Mouse (Mus musculus) gonadal fat pad, adult 2 months (tissue): ENCODE measurements around the gene Eif4e2. TPM values are rescaled to one million over a fixed set of nuclear protein-coding genes. Genes with fewer than 3 reads are reported as not detected.

ENCODE experiments used
- DNase-seq: peaks from one replicate; pipeline ENCODE4 v3.0.0-alpha.2; 2012; ENCODE audit warnings: low read depth
- polyA plus RNA-seq: library from polyadenylated mRNA; depleted of rRNA; stranded (reverse); fragments of >200 nt; gene quantifications from 2 replicates; pipeline ENCODE4 v1.2.3, GENCODE M21; 2012; rRNA removed

The Eif4e2 gene
- polyA plus RNA-seq: 34.9 and 41.5 TPM in 2 replicates

DNA sequence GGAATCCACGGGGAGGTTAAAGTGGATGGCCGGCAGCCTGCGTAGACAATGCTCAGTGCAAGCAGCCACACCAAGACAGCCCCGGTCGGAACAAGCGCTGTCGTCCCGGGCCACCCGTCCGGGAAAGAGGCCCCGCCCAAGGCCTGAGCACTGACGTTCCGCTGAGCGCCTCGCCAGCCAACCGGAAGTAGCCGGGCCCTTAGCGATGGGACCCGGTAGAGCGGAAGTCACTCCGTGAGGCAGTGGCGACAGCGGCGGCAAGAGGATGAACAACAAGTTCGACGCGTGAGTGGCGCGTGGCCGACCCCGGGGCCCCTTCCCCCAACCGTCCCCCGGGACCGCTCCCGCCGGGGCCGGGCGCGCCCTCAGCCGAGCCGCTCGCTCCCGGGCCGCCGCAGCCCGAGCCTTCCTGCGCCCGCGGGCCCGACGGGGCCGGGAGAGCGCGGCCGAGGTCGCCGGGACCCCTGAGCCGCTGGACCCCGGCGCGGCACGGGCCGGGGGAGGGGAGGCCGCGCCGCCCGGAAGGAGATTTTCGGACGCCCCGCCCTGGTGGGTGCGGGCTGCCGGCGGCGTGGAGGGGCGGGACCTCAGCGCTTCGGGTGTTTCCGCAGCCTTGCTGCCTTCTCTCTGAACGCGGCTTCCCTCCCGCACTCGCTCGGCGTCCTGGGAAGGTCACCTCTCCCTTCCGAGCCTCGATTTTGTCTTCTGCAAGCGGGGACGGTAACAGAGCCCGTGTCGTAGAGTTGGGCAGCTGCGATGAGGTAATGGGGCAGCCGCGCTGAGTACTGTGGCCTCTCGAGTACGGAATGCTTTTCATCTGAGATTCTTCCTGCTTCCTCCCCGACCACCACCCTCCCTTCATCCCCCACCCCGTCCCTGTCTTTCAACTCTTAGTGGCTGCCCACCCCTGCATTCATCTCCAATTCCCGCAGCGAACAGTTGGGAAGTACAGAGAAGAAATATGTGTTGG is at the start of gene Eif4e2:
Eif4e2 (plus strand) TSS at position 180 of the 970 bp plus-strand sequence.
- peak; percentile 30 for DNase-seq

- DNase-seq: no peak
Observed at GRCm38 (mm10) chr1:87164164-87164795, 49.4 kb upstream of the Eif4e2 start.

DNA sequence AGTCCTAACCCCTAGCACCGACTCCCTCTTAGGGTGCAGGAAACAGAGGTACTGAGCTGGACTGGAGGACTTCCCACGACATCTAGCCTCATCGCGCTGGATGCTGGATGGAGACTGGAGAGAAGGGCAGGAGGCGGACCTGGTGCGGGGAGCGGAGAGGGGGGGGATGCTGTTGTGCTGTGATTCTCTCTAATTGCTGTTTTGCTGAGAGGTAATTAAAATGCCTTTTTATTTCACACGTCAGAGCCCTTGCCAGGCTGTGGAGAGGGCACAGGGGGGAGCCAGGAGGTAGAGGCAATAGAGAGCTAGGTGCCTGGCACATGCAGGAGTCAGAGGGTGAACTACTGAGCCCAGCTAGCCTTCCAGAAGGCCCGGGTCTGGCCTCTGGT is 48.9 kb upstream of the Eif4e2 start:
- DNase-seq: no peak

- DNase-seq: no peak
Observed at GRCm38 (mm10) chr1:87170458-87170857, 43.3 kb upstream of the Eif4e2 start.

DNA sequence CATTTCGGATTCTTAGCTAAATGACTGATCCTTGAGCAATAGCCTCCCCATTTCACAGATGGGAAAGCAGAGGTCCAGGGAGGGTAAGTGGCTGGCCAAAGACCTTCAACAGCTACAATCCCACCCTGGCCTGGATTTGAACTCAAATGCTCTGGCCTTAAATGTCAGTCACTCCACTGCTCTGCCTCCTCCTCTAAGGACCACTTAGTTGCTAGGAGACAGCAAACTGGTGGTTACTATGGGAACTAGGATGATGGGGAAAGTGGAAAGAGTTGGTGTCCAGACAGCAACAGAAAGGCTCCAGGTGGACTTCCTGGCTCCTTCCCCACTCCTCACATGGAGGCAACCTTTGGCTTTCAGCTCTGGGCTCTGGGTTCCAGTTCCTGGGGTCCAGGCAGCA is 42.4 kb upstream of the Eif4e2 start:
- no peak for DNase-seq

DNA sequence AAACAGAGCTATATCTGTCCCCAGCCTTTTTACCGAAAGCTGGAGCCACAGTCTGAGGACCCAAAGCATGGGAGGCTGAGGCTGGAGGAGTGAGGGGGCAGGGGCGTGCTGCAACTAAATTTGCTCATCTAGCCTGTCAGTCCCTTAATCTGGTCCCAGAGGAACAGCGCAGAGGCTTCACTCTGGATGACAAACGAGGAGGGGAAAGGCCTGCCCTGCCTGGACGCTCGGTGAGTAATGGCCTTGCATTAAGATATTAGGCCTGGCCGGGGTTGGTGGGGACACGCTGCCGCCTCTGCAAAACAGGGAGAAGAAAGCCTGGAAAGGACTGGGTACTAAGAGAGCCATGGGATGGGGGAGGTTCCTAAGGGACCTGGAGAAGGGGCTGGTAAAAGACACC is 41.4 kb upstream of the Eif4e2 start:
- DNase-seq: no peak

- DNase-seq: no peak
Observed at GRCm38 (mm10) chr1:87174006-87174955, 39.4 kb upstream of the Eif4e2 start.

GRCm38 (mm10) chr1:87175852-87176292 is 37.8 kb upstream of the Eif4e2 start:
- DNase-seq: no peak

DNA sequence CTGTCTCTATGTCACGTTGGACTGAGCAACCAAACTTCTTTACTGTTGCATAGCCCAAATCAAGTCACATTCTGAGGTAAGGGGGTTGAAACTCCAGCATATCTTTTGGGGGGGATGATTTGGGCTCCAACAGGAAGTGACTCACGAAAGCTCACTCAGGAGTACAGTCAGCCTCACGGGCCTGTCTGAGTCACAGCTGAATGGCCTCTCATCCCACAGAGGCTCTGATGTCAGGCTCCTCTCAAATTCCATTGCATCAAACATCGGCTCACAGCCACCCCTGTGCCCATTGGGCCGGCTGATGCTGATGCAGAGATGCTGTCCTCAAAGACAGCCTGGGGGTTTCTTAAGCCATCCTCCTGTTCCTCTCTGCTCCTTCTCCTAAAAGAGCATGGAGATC is 32.8 kb upstream of the Eif4e2 start:
- no peak for DNase-seq

DNA sequence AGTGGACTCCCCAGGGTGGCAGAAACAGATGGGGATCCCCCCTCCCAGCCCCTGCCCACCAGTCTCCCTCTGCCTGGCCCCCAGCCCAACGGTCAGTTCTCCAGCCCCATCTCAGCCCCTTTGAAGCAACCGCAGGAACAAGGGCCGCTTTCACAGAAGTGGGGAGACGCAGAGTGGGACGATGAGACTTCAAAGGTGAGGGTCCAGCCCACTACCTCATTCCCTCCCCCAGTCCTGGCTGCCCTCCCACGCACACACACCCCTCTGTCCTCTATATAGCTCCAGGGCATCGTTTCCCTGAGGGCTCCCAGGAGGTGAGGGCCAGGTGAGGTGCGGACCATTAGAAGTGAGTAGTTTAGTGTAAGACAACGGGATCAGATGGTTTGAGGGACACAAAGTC is 30.7 kb upstream of the Eif4e2 start, which contains the start of gene Prss56:
Prss56 (plus strand) TSS at position 301 of the 400 bp plus-strand sequence.
- no peak for DNase-seq

GRCm38 (mm10) chr1:87183998-87184750 is 29.5 kb upstream of the Eif4e2 start:
- DNase-seq: no peak

GRCm38 (mm10) chr1:87184751-87185139 is 29.0 kb upstream of the Eif4e2 start:
- DNase-seq: no peak

DNA sequence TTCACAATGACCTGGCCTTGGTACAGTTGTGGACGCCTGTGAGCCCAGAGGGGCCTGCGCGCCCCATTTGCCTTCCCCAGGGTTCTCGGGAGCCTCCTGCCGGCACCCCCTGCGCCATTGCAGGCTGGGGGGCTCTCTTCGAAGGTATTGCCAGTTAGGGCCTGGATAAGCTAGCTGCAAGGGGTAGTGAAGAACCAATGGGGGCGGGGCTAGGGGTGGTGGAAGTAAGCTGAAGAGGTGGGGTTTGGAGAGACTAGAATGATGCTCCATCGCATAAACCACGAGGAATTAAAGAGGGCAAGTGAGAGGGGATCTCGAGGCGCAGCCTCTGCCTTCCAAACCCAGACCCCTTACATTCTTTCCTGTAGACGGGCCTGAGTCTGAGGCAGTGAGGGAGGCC is 28.2 kb upstream of the Eif4e2 start:
- no peak for DNase-seq

GRCm38 (mm10) chr1:87186261-87187036 is 27.3 kb upstream of the Eif4e2 start:
- DNase-seq: no peak

GRCm38 (mm10) chr1:87187037-87187355 is 26.7 kb upstream of the Eif4e2 start:
- DNase-seq: no peak

GRCm38 (mm10) chr1:87190429-87190828 is 23.3 kb upstream of the Eif4e2 start, which contains the start of gene Chrnd:
Chrnd (plus strand) TSS chr1:87190607.
- DNase-seq: no peak

- DNase-seq: no peak
Observed at GRCm38 (mm10) chr1:87197296-87197695, 16.4 kb upstream of the Eif4e2 start.

- no peak for DNase-seq
Observed at GRCm38 (mm10) chr1:87198119-87199065, 15.3 kb upstream of the Eif4e2 start.

- no peak for DNase-seq
Observed at GRCm38 (mm10) chr1:87200811-87201210, 12.9 kb upstream of the Eif4e2 start.
